Mouse (Mus musculus) hindbrain, embryonic 12.5 days (tissue): ENCODE data around the gene Ppp1r2. TPM values are rescaled to one million over a fixed set of nuclear protein-coding genes. Genes with fewer than 3 reads are reported as not detected.

Experiments used
- ATAC-seq: fragments of 200-750 bp; cut with Nextera tagmentation; 2 replicates; pipeline ENCODE4 v1.8.0; 2017; ENCODE audit warnings: moderate TSS enrichment; ENCODE audit not compliant: low FRiP score
- H3K27ac ChIP-seq: fragments of 300-500 bp; sonication (generic); 2 replicates; pipeline ENCODE4 v1.5.1; 2016; ENCODE audit warnings: mild to moderate bottlenecking
- H3K27me3 ChIP-seq: fragments of 300-500 bp; sonication (generic); 2 replicates; pipeline ENCODE4 v1.6.1; 2016; ENCODE audit warnings: mild to moderate bottlenecking
- H3K36me3 ChIP-seq: fragments of 300-500 bp; sonication (generic); 2 replicates; pipeline ENCODE4 v1.6.1; 2016; ENCODE audit warnings: mild to moderate bottlenecking
- H3K4me1 ChIP-seq: fragments of 300-500 bp; sonication (generic); 2 replicates; pipeline ENCODE4 v1.6.1; 2016
- H3K4me2 ChIP-seq: fragments of 300-500 bp; sonication (generic); replicated peaks from 2 replicates; pipeline ENCODE4 v1.6.1; 2016; ENCODE audit warnings: mild to moderate bottlenecking
- H3K4me3 ChIP-seq: fragments of 300-500 bp; sonication (generic); 2 replicates; pipeline ENCODE4 v1.5.1; 2016; ENCODE audit warnings: mild to moderate bottlenecking
- H3K9ac ChIP-seq: fragments of 300-500 bp; sonication (generic); 2 replicates; pipeline ENCODE4 v1.6.1; 2016; ENCODE audit warnings: mild to moderate bottlenecking, moderate library complexity
- H3K9me3 ChIP-seq: fragments of 300-500 bp; sonication (generic); replicated peaks from 2 replicates; pipeline ENCODE4 v1.6.1; 2016; ENCODE audit warnings: mild to moderate bottlenecking
- WGBS: fragments of 180-500 bp; shearing (Covaris S2); methylation state at CpG from one replicate; pipeline ENCODE4 v1.1.7; 2016; 5-methylcytosine and 5-hydroxymethylcytosine counted together
- polyA plus RNA-seq: library from polyadenylated mRNA; unstranded; fragments of >200 nt; fragmentation: Nextera tagmentation; extraction: Ambion mirVana; gene quantifications from 2 replicates; pipeline ENCODE4 v1.2.1, GENCODE M21; 2016

Gene Ppp1r2
- polyA plus RNA-seq, 1 experiment from 2014 or later: 101 TPM

- H3K27me3 ChIP-seq: no peaks in the 10 kb centered on the region
- no peak overlapping the region for H3K4me2 ChIP-seq
- no peaks in the 10 kb centered on the region for H3K4me1 ChIP-seq
- H3K4me3 ChIP-seq: no peak overlapping the region
- ATAC-seq: no peak
- H3K9me3 ChIP-seq: no peaks in the 10 kb centered on the region
- H3K9ac ChIP-seq: no peak overlapping the region
- 92% methylated on average over 11 of the region's 11 CpGs for WGBS
- no peak overlapping the region for H3K27ac ChIP-seq
- H3K36me3 ChIP-seq: no peaks in the 10 kb centered on the region
Observed at GRCm38 (mm10) chr16:31286801-31287488, 11.9 kb upstream of the Ppp1r2 start.

- no peak overlapping the region for H3K9ac ChIP-seq
- H3K27me3 ChIP-seq: no peaks in the 10 kb centered on the region
- no peak for ATAC-seq
- H3K9me3 ChIP-seq: no peaks in the 10 kb centered on the region
- H3K36me3 ChIP-seq: no peaks in the 10 kb centered on the region
- no peak overlapping the region for H3K27ac ChIP-seq
- WGBS: 93% methylated on average over 2 of the region's 2 CpGs
- no peaks in the 10 kb centered on the region for H3K4me1 ChIP-seq
- no peak overlapping the region for H3K4me3 ChIP-seq
- no peak overlapping the region for H3K4me2 ChIP-seq
Observed at GRCm38 (mm10) chr16:31281981-31282380, 6.9 kb upstream of the Ppp1r2 start.

GRCm38 (mm10) chr16:31280176-31280575 is 5.1 kb upstream of the Ppp1r2 start:
- Histone ChIP-seq H3K27me3 (no peaks in the 10 kb centered on the region), H3K9me3 (no peaks in the 10 kb centered on the region), H3K4me3 (no peak overlapping the region), H3K4me1 (no peaks in the 10 kb centered on the region), H3K4me2 (no peak overlapping the region), H3K36me3 (no peaks in the 10 kb centered on the region), H3K27ac (no peak overlapping the region), H3K9ac (no peak overlapping the region)
- WGBS: 88% methylated on average over 4 of the region's 4 CpGs
- ATAC-seq: no peak

- Histone ChIP-seq H3K4me3 (no peak overlapping the region), H3K9ac (no peak overlapping the region), H3K9me3 (no peaks in the 10 kb centered on the region), H3K4me2 (no peak overlapping the region), H3K27ac (no peak overlapping the region), H3K27me3 (no peaks in the 10 kb centered on the region), H3K36me3 (no peaks in the 10 kb centered on the region), H3K4me1 (peaks cover 5% of the 10 kb centered on the region)
- ATAC-seq: no peak
- WGBS: 83% methylated on average over 6 of the region's 6 CpGs
Observed at GRCm38 (mm10) chr16:31278581-31278980, 3.5 kb upstream of the Ppp1r2 start.

- Histone ChIP-seq H3K27me3 (no peaks in the 10 kb centered on the region), H3K27ac (no peak overlapping the region), H3K9ac (no peak overlapping the region), H3K4me1 (peaks cover 10% of the 10 kb centered on the region), H3K36me3 (no peaks in the 10 kb centered on the region), H3K4me2 (no peak overlapping the region), H3K4me3 (no peak overlapping the region), H3K9me3 (no peaks in the 10 kb centered on the region)
- no peak for ATAC-seq
- WGBS: 66% methylated on average over 2 of the region's 2 CpGs
Observed at GRCm38 (mm10) chr16:31278081-31278480, 3.0 kb upstream of the Ppp1r2 start.

GRCm38 (mm10) chr16:31276962-31277361 is 1.9 kb upstream of the Ppp1r2 start:
- Histone ChIP-seq H3K4me3 (no peak overlapping the region), H3K4me2 (no peak overlapping the region), H3K9ac (no peak overlapping the region), H3K27ac (no peak overlapping the region), H3K27me3 (no peaks in the 10 kb centered on the region), H3K36me3 (no peaks in the 10 kb centered on the region; the same call in 1 of the 2 replicates), H3K4me1 (peaks cover 20% of the 10 kb centered on the region), H3K9me3 (no peaks in the 10 kb centered on the region)
- ATAC-seq: no peak
- WGBS: 90% methylated on average over 7 of the region's 7 CpGs

GRCm38 (mm10) chr16:31276539-31276938 is 1.5 kb upstream of the Ppp1r2 start:
- Histone ChIP-seq H3K4me1 (peaks cover 20% of the 10 kb centered on the region), H3K27me3 (no peaks in the 10 kb centered on the region), H3K36me3 (no peaks in the 10 kb centered on the region; the same call in 1 of the 2 replicates), H3K27ac (no peak overlapping the region), H3K9ac (no peak overlapping the region), H3K4me2 (no peak overlapping the region), H3K9me3 (no peaks in the 10 kb centered on the region), H3K4me3 (no peak overlapping the region)
- ATAC-seq: no peak
- 73% methylated on average over 7 of the region's 7 CpGs for WGBS

GRCm38 (mm10) chr16:31274084-31274483 is 993 bp downstream of the Ppp1r2 start:
- H3K4me2 ChIP-seq: peak overlapping the region; percentile 74
- no peaks in the 10 kb centered on the region; the same call in 1 of the 2 replicates for H3K36me3 ChIP-seq
- H3K27me3 ChIP-seq: no peaks in the 10 kb centered on the region
- no peaks in the 10 kb centered on the region for H3K9me3 ChIP-seq
- ATAC-seq: no peak
- 8% methylated on average over 6 of the region's 6 CpGs for WGBS
- H3K4me3 ChIP-seq: peak overlapping the region; percentile 92
- H3K27ac ChIP-seq: peak overlapping the region; percentile 91; the same call in 1 of the 2 replicates
- peak overlapping the region; percentile 97 for H3K9ac ChIP-seq
- peaks cover 20% of the 10 kb centered on the region for H3K4me1 ChIP-seq

- Histone ChIP-seq H3K27ac (no peak overlapping the region), H3K36me3 (peaks cover 5% of the 10 kb centered on the region), H3K4me1 (no peaks in the 10 kb centered on the region; the same call in 1 of the 2 replicates), H3K27me3 (no peaks in the 10 kb centered on the region), H3K4me3 (no peak overlapping the region), H3K4me2 (no peak overlapping the region), H3K9me3 (no peaks in the 10 kb centered on the region), H3K9ac (no peak overlapping the region)
- 98% methylated on average over 2 of the region's 2 CpGs for WGBS
- no peak for ATAC-seq
Observed at GRCm38 (mm10) chr16:31266692-31267091, 8.4 kb downstream of the Ppp1r2 start.

- Histone ChIP-seq H3K4me1 (no peaks in the 10 kb centered on the region), H3K4me2 (no peak overlapping the region), H3K9me3 (no peaks in the 10 kb centered on the region), H3K9ac (no peak overlapping the region), H3K27ac (no peak overlapping the region), H3K27me3 (no peaks in the 10 kb centered on the region), H3K4me3 (no peak overlapping the region), H3K36me3 (peaks cover 49% of the 10 kb centered on the region)
- 90% methylated on average over 2 of the region's 2 CpGs for WGBS
- ATAC-seq: no peak
Observed at GRCm38 (mm10) chr16:31256151-31256550, 18.9 kb downstream of the Ppp1r2 start.

GRCm38 (mm10) chr16:31255685-31256084 is 19.4 kb downstream of the Ppp1r2 start:
- H3K9me3 ChIP-seq: no peaks in the 10 kb centered on the region
- no peak overlapping the region for H3K27ac ChIP-seq
- H3K4me2 ChIP-seq: no peak overlapping the region
- H3K36me3 ChIP-seq: peaks cover 46% of the 10 kb centered on the region
- no peak for ATAC-seq
- H3K4me1 ChIP-seq: no peaks in the 10 kb centered on the region
- WGBS: 71% methylated on average over 3 of the region's 3 CpGs
- H3K27me3 ChIP-seq: no peaks in the 10 kb centered on the region
- H3K4me3 ChIP-seq: no peak overlapping the region
- no peak overlapping the region for H3K9ac ChIP-seq

GRCm38 (mm10) chr16:31249401-31249800 is 25.7 kb downstream of the Ppp1r2 start:
- H3K9me3 ChIP-seq: no peaks in the 10 kb centered on the region
- H3K36me3 ChIP-seq: 0 out of 2 replicates have a peak, but pooled peaks cover 10% of the 10 kb centered on the region
- H3K9ac ChIP-seq: no peak overlapping the region
- H3K27me3 ChIP-seq: no peaks in the 10 kb centered on the region
- no peak overlapping the region for H3K27ac ChIP-seq
- H3K4me1 ChIP-seq: no peaks in the 10 kb centered on the region
- H3K4me2 ChIP-seq: no peak overlapping the region
- ATAC-seq: no peak
- WGBS: 86% methylated on average over 3 of the region's 3 CpGs
- H3K4me3 ChIP-seq: no peak overlapping the region

GRCm38 (mm10) chr16:31248717-31249116 is 26.4 kb downstream of the Ppp1r2 start:
- H3K27me3 ChIP-seq: no peaks in the 10 kb centered on the region
- no peaks in the 10 kb centered on the region for H3K9me3 ChIP-seq
- no peak overlapping the region for H3K9ac ChIP-seq
- H3K4me3 ChIP-seq: no peak overlapping the region
- 86% methylated on average over 13 of the region's 13 CpGs for WGBS
- no peak overlapping the region for H3K4me2 ChIP-seq
- no peak for ATAC-seq
- no peaks in the 10 kb centered on the region for H3K4me1 ChIP-seq
- 0 out of 2 replicates have a peak, but pooled peaks cover 10% of the 10 kb centered on the region for H3K36me3 ChIP-seq
- no peak overlapping the region for H3K27ac ChIP-seq
